24 mouse cellular contexts compared by ENCODE assay signal in genomic region chr16:9972705-9973104, GRCm38 (mm10). TPM values are rescaled to one million over a fixed set of nuclear protein-coding genes. Genes with fewer than 3 reads are reported as not detected.
A peak's percentile ranks its signal among the peaks of the same experiment; 100 is the strongest.
DNase-seq lines count a peak whose midpoint lies in the region; ATAC-seq lines count a peak whose summit lies in the region.
"Had no signal": no experiment of that assay in that cellular context is flagged by ENCODE, and none has a peak within 500 bp of the region (broad histone marks: within the 10 kb centered on the region; RNA-seq: fewer than 3 reads in every experiment).

No protein-coding gene starts in this region.

- H3K27ac ChIP-seq in forebrain, embryonic 10.5 days: no peak overlapping the region
- H3K27ac ChIP-seq in midbrain, embryonic 13.5 days: no peak overlapping the region
- H3K27ac ChIP-seq: embryonic facial prominence, embryonic 12.5 days; forebrain, embryonic 13.5 days; heart, embryonic 13.5 days; hindbrain, embryonic 15.5 days had no signal

- ATAC-seq in frontal cortex, adult (ENCODE audit: low TSS enrichment): peak; percentile 74
- ATAC-seq in midbrain, embryonic 13.5 days: no peak
- ATAC-seq: CD4-positive, CD25-positive, alpha-beta regulatory T cell, adult 4 months; forebrain, embryonic 13.5 days; forebrain, postnatal 0 days had no signal

- 93% methylated on average over 3 of the region's 3 CpGs for WGBS in forebrain, embryonic 10.5 days
- WGBS in midbrain, embryonic 13.5 days: 93% methylated on average over 3 of the region's 3 CpGs

- no peaks in the 10 kb centered on the region for H3K9me3 ChIP-seq in forebrain, embryonic 10.5 days
- H3K9me3 ChIP-seq in midbrain, embryonic 13.5 days: no peaks in the 10 kb centered on the region
- H3K9me3 ChIP-seq: embryonic facial prominence, embryonic 12.5 days; forebrain, embryonic 13.5 days; G1E; heart, embryonic 13.5 days; hindbrain, embryonic 15.5 days had no signal

- no peak overlapping the region for H3K9ac ChIP-seq in midbrain, embryonic 13.5 days (replicated peaks)
- H3K9ac ChIP-seq: embryonic facial prominence, embryonic 12.5 days; forebrain, embryonic 13.5 days; forebrain, postnatal 0 days; heart, embryonic 13.5 days; hindbrain, embryonic 15.5 days had no signal

- intact Hi-C loops in left cerebral cortex, postnatal 25 days (cut with DNase I): no loop called here
- intact Hi-C loops in left cerebral cortex, postnatal 4 days (cut with DNase I): no loop called here

- H3K4me2 ChIP-seq in midbrain, embryonic 13.5 days (replicated peaks): no peak overlapping the region
- H3K4me2 ChIP-seq: embryonic facial prominence, embryonic 12.5 days; forebrain, embryonic 13.5 days; heart, embryonic 13.5 days; hindbrain, embryonic 15.5 days had no signal

- H3K4me3 ChIP-seq in forebrain, embryonic 10.5 days: no peak overlapping the region
- H3K4me3 ChIP-seq in midbrain, embryonic 13.5 days (replicated peaks): no peak overlapping the region
- H3K4me3 ChIP-seq: embryonic facial prominence, embryonic 12.5 days; forebrain, embryonic 13.5 days; heart, embryonic 13.5 days; hindbrain, embryonic 15.5 days had no signal

- DNase-seq in frontal cortex, postnatal 36 days (ENCODE audit: low spot score in 2 of 2): no peak
- peak; percentile 23 to 62 for DNase-seq in left cerebral cortex, postnatal 25 days (ENCODE audit: low spot score in 2 of 2)
- DNase-seq in left cerebral cortex, postnatal 4 days: no peak
- DNase-seq in layer of hippocampus, adult 8-10 months (ENCODE audit: low spot score in 2 of 2): peak; percentile 69 to 79
- DNase-seq in forebrain, embryonic 10.5 days (ENCODE audit: extremely low spot score, low spot score): no peak
- DNase-seq: adrenal gland, adult 8-10 months; adrenal gland, postnatal 36 days; B cell, adult 2 months; cerebellum, adult 11 months; cerebellum, adult 8-10 months; cerebellum, postnatal 14 days; embryo, embryonic 11 days; forebrain, postnatal 0 days; gastrocnemius, postnatal 36 days; heart, postnatal 36 days had no signal

- H3K4me1 ChIP-seq in forebrain, embryonic 10.5 days: no peaks in the 10 kb centered on the region
- H3K4me1 ChIP-seq in midbrain, embryonic 13.5 days (replicated peaks): no peaks in the 10 kb centered on the region
- H3K4me1 ChIP-seq: embryonic facial prominence, embryonic 12.5 days; forebrain, embryonic 13.5 days; heart, embryonic 13.5 days; hindbrain, embryonic 15.5 days had no signal

- H3K27me3 ChIP-seq in forebrain, embryonic 10.5 days (ENCODE audit: poor library complexity, severe bottlenecking): no peaks in the 10 kb centered on the region
- H3K27me3 ChIP-seq in midbrain, embryonic 13.5 days: no peaks in the 10 kb centered on the region
- H3K27me3 ChIP-seq: embryonic facial prominence, embryonic 12.5 days; forebrain, embryonic 13.5 days; heart, embryonic 13.5 days; hindbrain, embryonic 15.5 days had no signal

- no peaks in the 10 kb centered on the region for H3K36me3 ChIP-seq in forebrain, embryonic 10.5 days (replicated peaks)
- H3K36me3 ChIP-seq in midbrain, embryonic 13.5 days: no peaks in the 10 kb centered on the region
- H3K36me3 ChIP-seq: embryonic facial prominence, embryonic 12.5 days; G1E; heart, embryonic 13.5 days; hindbrain, embryonic 15.5 days had no signal

RNA-seq across cellular contexts. Expression of gene Grin2a, which starts 22.7 kb away (rescaled TPM):
- 100 to 1,000 TPM; 250 to 257 TPM for total RNA-seq in left cerebral cortex, postnatal 25 days (2021)
- 10 to 100 TPM; 51.3 to 52.3 TPM for total RNA-seq in left cerebral cortex, postnatal 4 days (2021)
- total RNA-seq in layer of hippocampus, adult 8-10 months (2022): 100 to 1,000 TPM; 300 to 419 (median 352) TPM
- 0.19 and 0.36 TPM in 2 replicates for polyA plus RNA-seq in forebrain, embryonic 10.5 days (2016; fragmentation: Nextera tagmentation; extraction: Ambion mirVana)
- polyA plus RNA-seq in midbrain, embryonic 13.5 days (2015; fragmentation: Nextera tagmentation; extraction: Ambion mirVana): 3.8 and 4.0 TPM in 2 replicates
- total RNA-seq: common myeloid progenitor, adult 5-6 weeks; gastrocnemius, postnatal 36 days had no signal
- polyA plus RNA-seq: CD4-positive, CD25-positive, alpha-beta regulatory T cell, adult 4 months; G1E had no signal

Comparison
In these comparisons a context has a peak if more than half of its experiments do, and no peak if none do; other contexts are left out.
1. DNase-seq: peak in left cerebral cortex, postnatal 25 days (2 of 2) and layer of hippocampus, adult 8-10 months (2 of 2); none in frontal cortex, postnatal 36 days (0 of 2), left cerebral cortex, postnatal 4 days (single experiment) and forebrain, embryonic 10.5 days (single experiment).
2. RNA of gene Grin2a, which starts 22.7 kb away (total RNA-seq): 300 to 419 TPM in layer of hippocampus, adult 8-10 months and 250 to 257 TPM in left cerebral cortex, postnatal 25 days; 51.3 to 52.3 TPM in left cerebral cortex, postnatal 4 days; every median in the first group is over 4 times any median in the second.